Mouse (Mus musculus) ES-E14 (cell line): ENCODE data around the gene Pole2. TPM values are rescaled to one million over a fixed set of nuclear protein-coding genes. Genes with fewer than 3 reads are reported as not detected.
"Not testable (repeated sequence)": the region's sequence is repeated elsewhere in the genome, so short reads cannot be mapped to it uniquely, and the experiment has no call there.

Experiments used
- DNase-seq: peaks from one replicate; pipeline ENCODE4 v3.0.0-alpha.2; 2013; ENCODE audit warnings: low read depth, low spot score
- H3K27ac ChIP-seq: 2 replicates; pipeline ENCODE4 v1.5.1; 2012; ENCODE audit warnings: low read depth, mild to moderate bottlenecking, low read length, moderate library complexity, mixed read lengths; ENCODE audit not compliant: poor library complexity, insufficient read depth, severe bottlenecking
- H3K36me3 ChIP-seq: 2 replicates; pipeline ENCODE4 v1.6.1; 2012; ENCODE audit warnings: mild to moderate bottlenecking, low read length, moderate library complexity, mixed read lengths; ENCODE audit not compliant: control insufficient read depth, poor library complexity, insufficient read depth, severe bottlenecking
- H3K4me1 ChIP-seq, 2 experiments: fragments of 150-350 bp in 1 of 2; sonication (generic) in 1 of 2; 2 replicates each; pipeline ENCODE4 v1.6.1; 2012; ENCODE audit warnings: low read length in 2 of 2, mild to moderate bottlenecking in 1 of 2, mixed read lengths in 1 of 2; ENCODE audit not compliant: control insufficient read depth in 2 of 2, insufficient read depth in 2 of 2, poor library complexity in 1 of 2
- H3K4me3 ChIP-seq, 2 experiments: fragments of 150-350 bp in 1 of 2; sonication (generic) in 1 of 2; 2 replicates each; pipeline ENCODE4 v1.5.1; 2012; ENCODE audit warnings: low read length in 2 of 2, low read depth in 1 of 2, mild to moderate bottlenecking in 1 of 2, mixed read lengths in 1 of 2; ENCODE audit not compliant: insufficient read depth in 1 of 2, poor library complexity in 1 of 2, severe bottlenecking in 1 of 2
- H3K9ac ChIP-seq: 2 replicates; pipeline ENCODE4 v1.6.1; 2012; ENCODE audit warnings: low read depth, mild to moderate bottlenecking, low read length, mixed read lengths; ENCODE audit not compliant: poor library complexity, insufficient read depth, severe bottlenecking
- H3K9me3 ChIP-seq: fragments of 150-350 bp; sonication (generic); 2 replicates; pipeline ENCODE4 v1.6.1; 2012; ENCODE audit warnings: low read depth, mild to moderate bottlenecking, low read length; ENCODE audit not compliant: control insufficient read depth, insufficient read depth
- CHD2 ChIP-seq: IDR thresholded peaks from 2 replicates; pipeline ENCODE4 v1.6.1; 2014; ENCODE audit warnings: mild to moderate bottlenecking, low read depth, low read length, inconsistent platforms
- HCFC1 ChIP-seq: IDR thresholded peaks from 2 replicates; pipeline ENCODE4 v1.6.1; 2012; ENCODE audit warnings: low read length, inconsistent platforms, borderline replicate concordance; ENCODE audit not compliant: insufficient read depth
- MAFK ChIP-seq: IDR thresholded peaks from 2 replicates; pipeline ENCODE4 v1.6.1; 2014; ENCODE audit warnings: mild to moderate bottlenecking, low read depth, low read length, inconsistent platforms; ENCODE audit not compliant: insufficient read depth
- ZC3H11A ChIP-seq: IDR thresholded peaks from 2 replicates; pipeline ENCODE4 v1.6.1; 2012; ENCODE audit warnings: low read depth, mild to moderate bottlenecking, inconsistent platforms, low read length, borderline replicate concordance
- ZNF384 ChIP-seq: IDR thresholded peaks from 2 replicates; pipeline ENCODE4 v1.6.1; 2012; ENCODE audit warnings: low read depth, low read length, inconsistent platforms
- in situ Hi-C, 2 experiments: fragments of 600-800 bp; cut with MboI; formaldehyde crosslinking; loops; one replicate each; pipeline ENCODE4 v1.15.1; 2025; ENCODE audit warnings: low sequenced_read_pairs in 2 of 2, inconsistent platforms in 1 of 2; ENCODE audit not compliant: unreplicated experiment in 2 of 2
- total RNA-seq: library from RNA; depleted of rRNA; stranded (reverse); fragments of 300-350 nt; gene quantifications from 2 replicates; pipeline ENCODE4 v1.2.3, GENCODE M21; 2012

The Pole2 gene
- total RNA-seq, 1 experiment: 24.4 TPM

DNA sequence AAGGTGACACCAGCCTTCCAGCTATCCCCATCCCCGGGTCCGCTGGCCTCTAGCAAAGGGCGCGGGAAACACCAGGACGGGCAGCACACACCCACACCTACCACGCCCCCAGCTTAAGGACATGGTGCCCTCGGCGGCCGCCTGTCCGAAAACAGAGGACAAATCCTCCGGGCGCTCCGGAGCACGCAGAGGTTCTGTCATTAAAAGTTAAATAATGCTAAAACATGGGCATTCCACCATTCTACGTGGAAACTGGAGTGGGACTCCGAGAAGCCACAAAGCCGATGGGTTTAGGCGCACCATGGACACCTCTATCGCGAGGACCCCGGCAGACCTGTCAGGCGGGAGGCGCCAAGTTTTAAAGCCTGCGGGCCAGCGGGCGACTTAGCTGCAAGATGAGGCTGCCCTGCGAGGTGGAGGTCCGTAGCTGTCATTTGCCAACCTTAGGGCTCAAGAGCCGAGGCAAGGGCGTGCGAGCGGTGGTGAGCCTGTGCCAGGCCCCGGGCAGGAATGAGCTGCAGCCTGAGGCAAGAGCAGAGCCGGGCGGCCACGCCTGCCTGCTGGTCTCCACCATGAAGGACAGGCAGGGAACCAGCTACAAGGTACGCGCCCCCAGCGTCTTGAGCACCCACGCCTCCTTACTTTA is 59.4 kb downstream of the Pole2 start, which contains the start of gene Lrr1:
Lrr1 (plus strand) TSS at position 354 of the 646 bp plus-strand sequence.
- no peak for DNase-seq
- in situ Hi-C loops: no loop called here
- Histone ChIP-seq H3K4me1 (peaks cover 0 to 3% of the 10 kb centered on the region in 2 experiments), H3K4me3 (peak within 1 kb of the TSS; percentile 61 to 97), H3K9ac (peak within 1 kb of the TSS; percentile 87), H3K36me3 (no peaks in the 10 kb centered on the region; the same call in 1 of the 2 replicates), H3K9me3 (no peaks in the 10 kb centered on the region), H3K27ac (peak within 1 kb of the TSS; percentile 50; the same call in 1 of the 2 replicates)
- TF ChIP-seq CHD2 (no peak), ZC3H11A (no peak), MAFK (no peak), ZNF384 (no peak), HCFC1 (no peak)

DNA sequence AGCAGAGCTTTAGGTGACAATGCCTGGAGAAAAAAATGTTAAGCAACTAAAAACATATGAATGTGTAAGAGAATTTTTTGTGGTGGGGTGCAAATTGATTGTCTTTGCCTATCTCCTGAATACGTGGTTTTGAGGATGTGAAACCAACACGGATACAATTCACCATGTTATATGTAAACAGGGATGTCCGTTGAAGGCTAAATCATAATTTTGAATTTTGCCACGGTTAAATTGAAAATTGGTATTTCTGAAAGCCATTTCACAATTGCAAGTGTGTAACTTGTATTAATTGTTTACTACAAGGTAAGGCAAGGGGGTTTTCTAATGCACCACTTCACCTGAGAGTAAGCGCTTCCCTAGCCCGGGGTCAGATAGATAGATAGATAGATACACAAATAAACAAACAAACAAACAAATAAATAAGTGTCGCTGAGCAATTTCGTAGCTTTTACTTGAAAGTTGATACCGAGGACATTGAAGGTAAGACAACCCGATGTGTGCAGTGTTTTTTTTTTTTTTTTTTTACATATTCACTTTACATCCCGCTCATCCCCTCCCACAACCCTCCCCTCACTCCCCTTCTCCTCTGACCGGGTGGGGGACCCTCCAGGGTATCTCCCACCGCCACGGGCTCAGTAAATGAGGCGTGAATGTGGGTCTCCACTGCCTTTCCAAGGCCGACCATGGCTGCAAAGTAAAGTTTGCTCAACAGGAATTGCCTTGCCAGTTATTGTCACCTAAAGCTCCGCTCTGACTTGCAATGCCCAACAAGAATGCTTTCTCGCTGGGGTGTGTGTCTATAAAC is 60.1 kb downstream of the Pole2 start:
- in situ Hi-C loops: no loop called here
- Histone ChIP-seq H3K9ac (peak overlapping the region; percentile 57), H3K9me3 (no peaks in the 10 kb centered on the region), H3K27ac (no peak overlapping the region), H3K36me3 (no peaks in the 10 kb centered on the region; the same call in 1 of the 2 replicates), H3K4me1 (peaks cover 0 to 4% of the 10 kb centered on the region in 2 experiments), H3K4me3 (peak overlapping the region; percentile 61 to 97)
- TF ChIP-seq ZNF384: no peak
- no peak for TF ChIP-seq CHD2
- TF ChIP-seq ZC3H11A: no peak
- TF ChIP-seq HCFC1: no peak
- TF ChIP-seq MAFK: no peak
- DNase-seq: no peak

DNA sequence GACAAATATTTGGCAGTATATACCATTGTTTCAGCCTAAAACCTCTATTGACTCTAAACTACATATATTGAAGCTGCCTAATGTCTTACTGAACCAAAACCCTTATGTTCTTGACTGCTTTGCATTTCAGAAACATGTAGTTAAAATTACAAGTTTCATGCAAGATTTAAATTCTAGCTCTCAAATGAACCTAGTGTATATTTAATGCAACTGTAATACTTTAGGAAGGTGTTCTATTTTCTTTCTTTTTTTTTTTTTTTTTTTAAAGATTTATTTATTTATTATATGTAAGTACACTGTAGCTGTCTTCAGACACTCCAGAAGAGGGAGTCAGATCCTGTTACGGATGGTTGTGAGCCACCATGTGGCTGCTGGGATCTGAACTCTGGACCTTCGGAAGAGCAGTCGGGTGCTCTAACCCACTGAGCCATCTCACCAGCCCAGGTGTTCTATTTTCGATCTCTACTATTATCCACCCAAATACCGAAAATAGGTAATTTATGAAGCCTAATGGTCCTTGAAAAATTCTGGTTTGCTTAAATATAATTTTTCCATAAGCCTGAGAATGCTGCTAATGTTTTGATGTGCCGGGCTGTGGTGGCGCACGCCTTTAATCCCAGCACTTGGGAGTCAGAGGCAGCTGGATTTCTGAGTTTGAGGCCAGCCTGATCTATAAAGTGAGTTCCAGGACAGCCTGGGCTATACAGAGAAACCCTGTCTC is 61.0 kb downstream of the Pole2 start:
- in situ Hi-C loops, H3K9me3 ChIP-seq, H3K4me3 ChIP-seq, H3K27ac ChIP-seq, H3K4me1 ChIP-seq, H3K9ac ChIP-seq, DNase-seq, H3K36me3 ChIP-seq: not testable (repeated sequence)

- Histone ChIP-seq H3K4me1 (peaks cover 0 to 4% of the 10 kb centered on the region in 2 experiments), H3K36me3 (no peaks in the 10 kb centered on the region), H3K9me3 (no peaks in the 10 kb centered on the region), H3K9ac (no peak overlapping the region), H3K4me3 (no peak overlapping the region), H3K27ac (no peak overlapping the region)
- TF ChIP-seq MAFK: no peak
- TF ChIP-seq CHD2: no peak
- no peak for TF ChIP-seq ZC3H11A
- no peak for TF ChIP-seq HCFC1
- no peak for TF ChIP-seq ZNF384
- in situ Hi-C loops: no loop called here
- no peak for DNase-seq
These were observed 63.1 kb downstream of the Pole2 start for GRCm38 (mm10) chr12:69164904-69165303.

DNA sequence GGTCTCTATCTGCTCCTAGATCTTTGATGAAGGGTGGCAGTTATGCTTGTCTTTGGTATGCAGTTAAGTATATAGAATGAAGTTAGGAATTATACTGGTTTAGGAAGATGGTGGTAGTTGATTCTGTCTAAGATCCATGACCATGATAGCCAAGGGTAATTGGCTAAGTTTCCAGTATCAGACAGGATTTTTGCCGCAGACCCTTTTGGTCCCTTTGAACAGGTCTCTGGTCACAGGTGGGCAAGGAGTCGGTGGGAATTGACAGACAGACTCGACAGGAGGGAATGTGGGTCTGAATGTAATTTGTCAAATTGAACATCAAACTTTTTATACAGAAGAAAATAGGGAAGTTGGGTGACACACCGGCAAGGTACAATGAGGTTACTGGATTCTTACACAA is 64.4 kb downstream of the Pole2 start:
- H3K9me3 ChIP-seq, in situ Hi-C loops: not testable (repeated sequence)

GRCm38 (mm10) chr12:69160677-69161076 is 67.3 kb downstream of the Pole2 start:
- H3K27ac ChIP-seq, H3K9me3 ChIP-seq, H3K4me3 ChIP-seq, H3K4me1 ChIP-seq, in situ Hi-C loops, H3K9ac ChIP-seq, DNase-seq: not testable (repeated sequence)
- peaks cover 14% of the 10 kb centered on the region for H3K36me3 ChIP-seq

More for the DNA sequence above, 64.4 kb downstream of the Pole2 start:
- not testable (repeated sequence) for H3K36me3 ChIP-seq, H3K4me1 ChIP-seq, H3K27ac ChIP-seq, H3K9ac ChIP-seq, H3K4me3 ChIP-seq, DNase-seq
